Mouse (Mus musculus) adrenal gland, postnatal 14 days (tissue): Measurements from ENCODE around the gene Arfip1. TPM values are rescaled to one million over a fixed set of nuclear protein-coding genes. Genes with fewer than 3 reads are reported as not detected.
"Not testable (repeated sequence)": the region's sequence is repeated elsewhere in the genome, so short reads cannot be mapped to it uniquely, and the experiment has no call there.

Experiments
- DNase-seq: peaks from one replicate; pipeline ENCODE4 v3.0.0; 2021; ENCODE audit warnings: mixed read lengths
- total RNA-seq: library from RNA; stranded (reverse); gene quantifications from 2 replicates; pipeline ENCODE4 v1.2.3, GENCODE M21; 2021

Gene Arfip1
- total RNA-seq, 1 experiment from 2014 or later: 47.2 TPM

DNA sequence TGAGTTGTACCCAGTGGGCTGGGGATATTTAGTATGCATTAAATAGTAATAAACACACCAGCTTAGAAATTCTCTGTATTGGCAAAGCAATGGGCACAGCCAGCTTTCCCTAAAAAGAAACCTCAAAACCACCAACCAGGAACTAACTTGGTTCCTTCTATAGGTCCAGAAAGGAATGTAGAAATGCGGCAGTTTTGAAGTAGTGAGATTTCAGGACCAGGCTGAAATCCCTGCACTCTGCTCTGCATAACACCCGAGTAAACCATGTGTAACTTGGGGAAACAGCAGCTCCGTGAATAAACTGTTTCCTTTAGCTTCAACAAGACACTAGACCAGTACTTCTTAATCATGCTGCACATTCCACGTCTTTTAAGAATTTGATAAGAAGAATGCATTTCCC, 1.7 kb downstream of the Arfip1 start:
- no peak for DNase-seq

DNA sequence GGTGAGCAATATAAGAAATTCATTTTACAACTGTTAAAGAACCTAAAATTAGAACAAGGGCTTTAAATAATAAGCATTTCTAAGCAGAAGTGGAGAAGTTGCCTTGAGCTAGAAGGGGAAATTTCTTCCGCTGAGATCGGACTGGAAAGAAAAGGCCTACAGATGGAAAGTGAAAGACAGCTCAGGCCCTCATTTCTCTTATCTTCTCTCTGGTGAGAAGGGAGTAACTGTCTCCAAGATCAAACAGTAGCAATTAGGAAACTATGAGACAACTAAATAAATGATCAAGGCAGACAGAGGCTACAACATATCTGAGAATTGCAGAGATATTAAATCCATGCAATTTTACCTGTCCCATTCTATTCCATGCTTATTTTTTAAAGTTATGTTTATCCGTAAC, 11.9 kb downstream of the Arfip1 start:
- no peak for DNase-seq

DNA sequence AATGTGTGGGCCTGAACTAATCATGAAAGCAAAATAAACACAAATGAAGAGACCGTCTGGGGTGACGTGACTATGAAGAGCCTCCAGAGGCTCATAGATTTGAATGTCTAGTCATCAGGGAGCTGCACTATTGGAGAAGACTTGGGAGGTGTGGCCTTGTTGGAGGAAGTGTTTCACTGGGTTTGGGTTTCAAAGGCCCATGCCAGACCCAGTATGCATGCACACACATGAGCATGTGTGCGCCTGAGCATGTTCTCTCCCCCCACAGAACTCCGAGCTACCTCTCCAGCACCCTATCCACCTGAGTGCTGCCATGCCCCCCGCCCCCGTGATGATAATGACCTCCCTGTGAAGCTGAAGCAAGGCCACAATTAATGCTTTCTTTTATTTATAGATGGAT, 12.8 kb downstream of the Arfip1 start:
- no peak for DNase-seq

DNA sequence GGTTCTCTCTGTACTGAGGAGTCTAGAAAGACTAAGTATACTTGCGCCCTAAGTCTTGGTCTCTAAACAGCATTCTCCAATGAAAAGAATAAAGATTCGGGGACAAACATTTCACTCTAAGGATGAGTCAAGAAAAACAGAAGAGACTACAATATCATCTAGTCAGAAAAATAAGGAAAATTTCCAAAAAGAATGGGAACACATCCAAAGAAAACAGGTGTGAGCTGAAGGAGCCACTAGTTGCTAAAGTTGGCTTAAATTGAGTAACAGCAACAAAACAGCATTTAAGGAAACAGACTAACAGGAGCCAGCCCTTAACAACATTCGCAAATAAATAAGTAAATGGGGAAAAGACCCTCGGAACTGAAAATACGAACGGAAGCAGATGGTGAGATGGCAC, 13.9 kb downstream of the Arfip1 start:
- no peak for DNase-seq

DNA sequence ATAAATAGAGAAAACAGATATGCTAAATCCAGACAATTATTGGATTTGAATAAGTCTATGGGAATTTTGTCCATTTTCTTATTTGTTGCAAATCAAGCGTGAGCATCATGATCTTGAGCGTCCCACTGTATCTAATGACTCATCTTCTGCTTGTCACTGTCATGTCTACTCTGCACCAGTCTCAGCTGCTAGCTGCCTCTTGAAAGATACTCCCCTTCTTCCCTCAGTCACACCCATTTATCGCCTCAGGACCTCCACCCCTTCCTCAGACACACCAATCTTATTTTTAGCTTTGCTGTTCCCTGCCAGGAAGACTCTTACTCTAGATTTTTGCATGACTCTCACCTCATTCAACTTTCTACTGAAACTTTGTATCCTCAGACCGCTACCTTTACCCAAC, 19.0 kb downstream of the Arfip1 start:
- DNase-seq: no peak

DNA sequence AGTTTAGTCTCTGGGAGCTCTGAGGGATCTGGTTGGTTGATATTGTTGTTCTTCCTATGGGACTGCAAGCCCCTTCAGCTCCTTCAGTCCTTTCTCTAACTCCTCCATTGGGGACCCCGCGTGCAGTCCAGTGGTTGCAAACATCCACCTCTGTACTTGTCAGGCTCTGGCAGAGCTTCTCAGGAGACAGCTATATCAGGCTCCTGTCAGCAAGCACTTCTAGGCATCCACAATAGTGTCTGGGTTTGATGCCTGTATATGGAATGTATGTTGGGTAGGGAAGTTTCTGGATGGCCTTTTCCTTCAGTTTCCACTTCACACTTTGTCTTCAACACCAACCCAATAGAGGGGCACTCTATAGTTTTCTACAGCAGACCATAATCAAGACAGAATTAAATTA, 19.5 kb downstream of the Arfip1 start:
- DNase-seq: not testable (repeated sequence)

DNA sequence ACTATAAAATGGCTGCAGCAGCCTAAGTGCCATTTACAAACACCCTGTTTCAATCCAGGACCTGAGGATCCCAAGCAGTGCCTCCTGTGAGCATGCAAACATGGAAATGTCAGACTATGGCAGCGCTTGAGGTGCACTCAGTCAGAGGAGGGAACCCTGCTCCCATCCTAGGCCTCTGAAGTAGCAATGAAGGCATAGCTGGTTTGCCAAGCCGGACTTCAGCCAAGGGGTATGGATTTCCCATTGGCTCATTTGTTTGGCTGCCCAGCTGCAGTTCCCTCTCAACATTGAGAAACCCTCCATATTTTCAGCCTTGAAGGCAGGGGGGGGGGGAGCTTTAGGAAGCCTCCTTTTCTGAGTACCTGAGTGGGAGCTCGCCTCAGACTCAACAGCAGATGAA, 24.1 kb downstream of the Arfip1 start:
- DNase-seq: peak; percentile 31

DNA sequence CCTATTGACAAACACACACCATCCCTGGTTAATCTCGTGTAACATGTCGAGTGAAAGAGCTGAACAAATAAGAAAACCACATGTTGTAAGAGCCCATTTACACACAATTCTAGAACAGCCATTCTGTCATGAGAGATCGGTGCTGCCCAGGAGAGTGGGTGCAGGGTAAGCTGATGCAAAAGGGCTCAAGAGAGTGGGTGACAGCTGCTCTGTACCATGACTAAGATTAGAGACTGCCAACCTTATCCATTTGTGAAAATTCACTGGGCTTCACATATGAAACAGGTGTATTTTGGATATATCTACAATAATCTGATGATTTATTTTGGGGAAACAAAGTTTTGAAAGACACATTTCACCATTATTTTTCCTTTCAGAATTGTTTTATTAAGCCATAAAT, 26.6 kb downstream of the Arfip1 start:
- DNase-seq: no peak

DNA sequence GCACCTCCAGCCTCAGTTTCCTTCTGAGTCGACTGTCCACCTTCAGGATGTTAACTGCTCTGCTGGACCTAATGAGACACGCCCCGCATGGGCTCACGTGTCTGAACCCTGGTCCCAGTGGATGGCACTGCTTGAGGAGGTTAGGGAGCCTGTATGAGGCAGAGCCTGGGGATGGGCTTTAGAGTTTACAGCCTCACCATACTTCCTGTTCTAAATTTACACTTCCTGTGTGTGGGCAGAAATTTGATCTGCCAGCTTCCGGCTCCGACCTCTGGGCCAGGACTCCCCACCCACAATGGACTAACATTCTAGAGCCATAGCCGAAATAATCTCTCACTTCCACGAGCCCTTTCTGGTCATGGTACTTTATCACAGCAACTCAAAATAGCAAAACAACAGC, 35.2 kb downstream of the Arfip1 start:
- DNase-seq: peak; percentile 30

DNA sequence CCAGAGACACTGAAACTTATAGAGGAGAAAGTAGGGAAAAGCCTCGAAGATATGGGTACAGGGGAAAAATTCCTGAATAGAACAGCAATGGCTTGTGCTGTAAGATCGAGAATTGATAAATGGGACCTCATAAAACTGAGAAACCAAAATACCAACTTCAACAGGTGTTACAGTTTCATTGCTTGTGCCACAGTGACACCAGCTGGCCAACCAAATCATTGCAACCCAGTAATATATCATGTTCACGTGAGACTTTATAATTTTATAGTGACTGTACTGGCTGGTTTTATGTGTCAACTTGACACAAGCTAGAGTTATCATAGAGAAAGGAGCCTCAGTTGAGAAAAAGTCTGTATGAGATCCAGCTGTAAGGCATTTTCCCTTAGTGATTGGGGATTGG, 40.0 kb downstream of the Arfip1 start:
- DNase-seq: peak; percentile 70

DNA sequence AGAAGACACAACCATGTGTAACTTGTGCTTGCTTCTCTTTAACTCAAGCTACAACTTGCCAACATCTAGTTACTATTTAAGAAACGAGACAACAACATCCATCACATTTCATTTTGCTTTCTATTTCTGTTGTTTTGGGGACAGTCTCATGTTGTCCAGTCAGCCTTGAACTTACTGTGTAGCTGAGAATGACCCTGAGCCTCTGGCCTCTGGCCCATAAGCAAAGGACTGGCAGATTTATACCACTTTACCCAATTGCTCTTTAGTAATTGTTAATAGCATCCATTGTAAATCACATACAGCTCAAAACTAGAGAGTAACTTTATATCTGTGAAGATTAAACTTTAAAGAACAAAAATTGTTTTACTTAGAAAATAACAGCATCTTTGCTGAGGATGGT, 40.5 kb downstream of the Arfip1 start:
- DNase-seq: peak; percentile 58

DNA sequence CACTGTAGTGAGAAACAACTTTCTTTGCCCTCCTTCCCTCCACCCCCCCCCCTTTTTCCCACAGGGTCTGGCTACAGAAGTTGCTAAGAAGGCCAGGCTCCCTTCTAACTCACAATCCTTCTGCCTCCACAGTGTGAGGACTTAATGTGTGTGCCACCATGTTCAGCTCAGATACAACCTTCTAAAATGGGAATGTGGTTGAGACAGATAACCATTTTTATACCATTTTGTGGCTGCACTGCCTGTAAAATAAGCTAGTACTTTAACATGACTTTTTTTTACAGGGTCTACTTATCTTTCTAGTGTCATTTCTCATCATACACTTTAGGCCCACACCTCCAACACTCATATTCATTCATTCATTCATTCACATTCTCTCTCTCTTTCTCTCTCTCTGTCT, 41.8 kb downstream of the Arfip1 start:
- DNase-seq: no peak

DNA sequence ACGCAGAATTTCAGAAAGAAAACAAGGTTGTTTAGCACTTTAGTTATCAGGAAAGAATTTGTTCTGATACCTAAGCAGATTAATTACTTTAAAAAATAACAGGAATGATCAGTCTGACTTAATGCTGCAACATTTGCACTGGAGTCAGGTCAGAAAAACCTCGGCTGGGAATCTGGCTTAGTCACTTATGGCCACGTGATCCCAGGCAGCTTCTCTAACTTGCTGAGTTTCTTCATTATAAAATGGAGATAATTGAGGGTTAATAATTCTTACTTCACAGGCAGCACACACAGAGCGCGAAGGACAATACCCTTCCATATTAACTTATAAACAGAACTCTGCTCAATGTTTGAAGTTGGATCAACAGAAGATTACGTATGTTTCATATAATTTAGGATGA, 45.4 kb downstream of the Arfip1 start:
- DNase-seq: no peak

DNA sequence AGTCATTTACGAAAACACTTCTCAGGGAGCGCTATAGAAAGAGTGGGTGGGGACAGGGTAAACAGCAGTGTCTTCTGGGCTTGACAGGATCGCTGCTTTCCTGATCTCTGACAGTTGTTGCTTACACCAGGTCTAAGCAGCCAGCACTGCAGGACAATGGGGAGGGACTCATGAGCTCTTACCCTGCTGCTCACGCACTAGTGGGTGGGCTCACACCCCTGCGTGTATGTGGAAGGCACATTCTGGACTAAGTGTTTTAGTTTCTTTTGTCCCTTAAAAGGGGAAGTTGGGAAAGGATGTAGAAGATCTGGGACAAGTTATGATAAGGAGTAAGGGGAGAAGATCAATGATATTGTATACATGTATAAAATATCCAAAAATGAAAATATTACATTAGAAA, 49.2 kb downstream of the Arfip1 start:
- DNase-seq: no peak

DNA sequence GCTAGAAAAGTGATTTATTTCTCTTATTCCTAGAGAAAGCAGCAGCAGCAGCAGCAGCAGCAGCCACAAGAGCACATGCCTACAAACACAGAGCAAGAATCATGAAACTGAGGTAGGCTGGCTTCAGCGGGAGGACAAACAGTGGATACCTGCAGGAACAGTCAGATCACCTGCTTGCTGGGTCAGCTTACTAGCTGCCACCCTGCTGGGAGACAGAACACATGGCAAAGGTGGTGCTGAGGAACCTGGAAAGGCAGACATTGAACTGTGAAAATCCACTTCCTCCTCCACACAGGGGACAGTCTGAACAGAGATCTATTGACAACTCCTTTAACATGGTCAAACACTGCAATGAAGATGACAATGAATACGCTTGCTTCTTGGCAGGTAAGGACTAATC, 53.4 kb downstream of the Arfip1 start:
- no peak for DNase-seq

DNA sequence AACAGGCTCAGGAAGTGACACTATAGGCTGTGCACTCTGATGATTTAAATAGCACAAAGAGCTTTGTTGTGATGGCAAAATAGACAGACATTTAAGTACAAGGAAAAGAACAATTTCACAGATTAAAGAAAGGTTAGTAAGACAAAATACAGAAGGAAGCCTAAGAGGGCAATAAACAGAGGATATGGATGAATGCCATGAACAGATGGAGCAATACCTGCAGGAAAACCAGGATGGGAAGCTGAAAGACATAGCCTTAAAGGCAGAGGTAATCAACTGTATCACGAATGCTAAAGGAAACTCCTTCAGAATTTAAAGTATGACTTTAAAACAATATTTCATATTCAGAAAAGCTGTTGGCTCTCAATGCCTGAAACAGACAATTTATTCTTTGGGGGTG, 57.5 kb downstream of the Arfip1 start:
- DNase-seq: no peak

DNA sequence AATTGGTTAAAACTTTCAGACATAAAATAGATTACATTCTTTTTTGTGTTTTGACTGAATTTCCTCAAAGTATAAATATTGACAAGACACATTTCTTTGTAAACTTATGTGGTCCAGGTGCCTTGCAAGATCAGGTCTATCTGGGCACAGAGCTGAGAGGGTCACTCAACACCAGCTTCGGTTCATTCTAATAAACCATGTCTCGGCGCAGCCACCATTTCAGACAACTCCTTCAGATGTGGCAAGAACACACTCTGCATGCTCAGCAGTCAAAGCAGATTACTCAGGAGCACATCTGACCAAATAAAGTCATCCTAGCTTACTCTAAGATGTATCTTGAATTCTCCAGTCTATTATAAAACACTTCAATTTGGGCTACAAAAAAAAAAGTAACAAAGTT, 66.3 kb downstream of the Arfip1 start:
- DNase-seq: no peak

DNA sequence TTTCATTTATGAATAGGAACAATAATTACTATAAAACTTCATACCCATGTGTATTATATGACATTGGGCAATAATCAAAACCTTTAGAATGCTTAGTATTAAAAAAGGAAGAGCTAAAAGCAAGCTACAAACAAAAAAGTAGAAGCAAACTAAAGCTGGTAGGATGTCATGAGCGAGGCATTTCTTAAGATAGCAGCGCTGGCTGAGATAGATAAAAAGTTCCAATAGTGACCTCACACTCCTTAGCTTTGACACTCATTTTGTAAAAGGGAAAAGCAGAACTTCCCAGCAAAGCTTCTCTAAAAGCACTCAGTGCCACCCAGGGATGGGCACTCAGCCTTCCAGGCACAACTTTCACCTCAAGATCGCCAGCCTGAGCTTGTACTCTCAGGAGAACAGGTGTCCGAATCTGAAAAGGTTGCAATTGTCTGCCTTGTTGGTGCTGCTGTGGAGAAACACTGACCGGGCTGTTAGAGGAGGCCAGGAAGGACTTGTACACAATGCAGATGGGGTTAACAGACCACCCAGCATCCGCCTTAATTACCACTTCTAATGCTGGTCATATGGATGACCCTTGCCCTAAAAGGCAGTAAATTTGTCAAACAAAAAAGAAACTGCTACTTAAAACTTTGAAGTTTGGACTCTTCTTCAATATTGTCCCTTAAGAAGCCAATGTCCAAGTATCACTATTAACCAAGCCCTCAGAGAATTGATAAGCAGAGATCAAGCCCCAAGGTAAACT, 69.5 kb downstream of the Arfip1 start:
- DNase-seq: no peak

DNA sequence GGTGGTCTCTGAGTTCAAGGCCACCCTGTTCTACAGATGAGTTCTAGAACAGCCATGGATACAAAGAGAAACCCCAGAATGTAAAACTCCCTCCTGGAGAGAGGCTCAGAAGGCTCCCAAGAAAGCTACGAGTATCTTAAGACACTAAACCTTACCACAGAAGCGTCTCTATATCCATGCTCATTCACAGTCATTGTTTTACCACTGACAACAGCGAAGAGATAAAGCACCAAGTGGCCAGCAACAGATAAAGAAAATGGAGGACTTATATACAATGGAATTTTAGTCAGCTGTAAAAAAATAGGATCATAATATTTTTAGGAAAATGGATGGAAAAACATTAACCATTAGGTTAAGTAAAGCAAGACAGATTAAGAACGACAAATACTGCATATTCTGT, 77.2 kb downstream of the Arfip1 start:
- DNase-seq: no peak

DNA sequence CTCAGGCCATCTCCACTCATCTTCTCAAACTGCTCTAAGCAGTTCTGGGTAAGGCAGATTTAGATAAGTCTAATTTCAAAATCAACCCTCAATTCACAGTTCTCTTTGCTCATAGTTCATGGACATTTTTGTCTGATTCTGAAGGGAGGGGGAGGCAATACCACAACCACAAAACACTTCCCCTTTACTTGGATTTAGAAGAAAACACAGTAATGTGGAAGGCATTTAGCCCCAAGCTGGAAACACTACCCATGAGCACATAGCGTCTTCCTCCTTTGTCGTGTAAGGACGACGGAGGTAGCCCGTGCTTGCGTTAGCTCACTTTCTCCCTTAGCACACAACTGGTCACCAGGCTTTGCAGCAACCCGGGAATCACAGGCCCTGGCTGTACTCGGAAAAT, 78.1 kb downstream of the Arfip1 start:
- DNase-seq: no peak

DNA sequence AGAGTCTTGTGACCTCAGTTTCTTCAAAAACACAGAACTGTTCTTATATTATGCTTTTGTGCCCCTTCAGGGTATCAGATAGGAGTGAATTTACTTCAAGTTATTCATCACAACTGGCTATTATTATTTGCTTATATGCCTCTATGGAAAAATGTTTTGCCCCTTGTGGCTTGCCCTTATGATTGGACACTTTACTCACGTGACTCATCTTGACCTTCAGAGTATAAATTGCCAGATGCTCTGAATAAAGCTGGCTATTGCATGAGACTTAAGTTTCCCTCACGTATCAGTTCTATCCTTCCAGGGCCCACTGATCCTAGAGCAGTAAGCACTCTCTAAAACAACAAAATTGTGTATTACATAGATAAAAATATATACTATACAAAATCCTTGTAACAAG, 80.3 kb downstream of the Arfip1 start:
- no peak for DNase-seq

DNA sequence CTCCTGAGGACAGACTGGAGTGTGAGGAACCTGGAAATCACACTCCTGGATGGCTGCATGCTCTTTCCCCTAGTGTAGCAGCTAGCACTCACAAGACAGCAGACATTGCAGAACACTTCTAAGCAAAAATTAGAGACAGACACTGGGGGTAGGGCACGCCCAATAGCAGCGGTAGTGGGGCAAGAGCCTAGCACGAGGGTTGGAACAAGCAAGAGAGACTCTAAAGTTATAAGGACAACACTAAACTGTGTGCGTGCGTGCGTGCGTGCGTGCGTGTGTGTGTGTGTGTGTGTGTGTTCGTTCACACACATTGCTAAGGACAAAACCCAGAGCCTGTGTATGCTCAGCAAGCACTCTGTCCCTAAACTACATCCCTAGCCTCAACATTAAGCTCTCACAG, 81.9 kb downstream of the Arfip1 start:
- no peak for DNase-seq

DNA sequence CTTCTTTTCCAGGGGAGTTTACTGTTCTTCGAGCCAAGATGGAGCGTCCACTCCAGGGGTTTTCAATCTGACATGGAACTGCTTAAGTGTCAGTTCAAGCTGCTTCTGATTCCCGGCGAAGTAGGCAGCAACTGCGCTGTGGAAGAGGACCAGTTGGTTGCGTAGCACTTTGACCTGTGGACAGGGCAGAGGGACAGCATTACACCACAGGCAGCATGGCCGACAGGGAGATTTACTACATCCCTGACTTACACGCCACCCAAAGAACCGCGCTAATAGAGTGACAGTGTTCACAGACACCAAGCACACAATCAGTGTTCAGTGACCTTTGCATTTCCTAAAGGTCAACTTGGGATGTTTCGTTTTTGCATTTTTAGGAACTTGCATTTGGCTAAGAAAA, 84.7 kb downstream of the Arfip1 start:
- DNase-seq: no peak

DNA sequence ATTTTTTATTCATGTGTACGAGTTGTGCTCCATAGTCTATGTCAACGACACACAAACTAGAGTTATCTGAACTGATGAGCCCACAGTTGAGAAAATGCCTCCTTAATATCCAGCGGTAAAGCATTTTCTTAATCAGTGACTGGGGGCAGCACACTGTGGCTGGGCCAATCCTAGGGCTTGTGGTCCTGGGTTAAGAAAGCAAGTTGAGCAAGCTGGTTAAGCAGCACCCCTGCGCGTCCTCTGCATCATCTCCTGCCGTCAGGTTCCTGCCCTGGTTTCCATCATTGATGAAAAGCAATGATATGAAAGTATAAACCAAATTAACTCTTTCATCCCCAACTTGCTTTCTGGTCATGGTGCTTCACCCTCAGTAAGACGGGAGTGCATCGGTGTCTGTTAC, 89.8 kb downstream of the Arfip1 start:
- DNase-seq: no peak

DNA sequence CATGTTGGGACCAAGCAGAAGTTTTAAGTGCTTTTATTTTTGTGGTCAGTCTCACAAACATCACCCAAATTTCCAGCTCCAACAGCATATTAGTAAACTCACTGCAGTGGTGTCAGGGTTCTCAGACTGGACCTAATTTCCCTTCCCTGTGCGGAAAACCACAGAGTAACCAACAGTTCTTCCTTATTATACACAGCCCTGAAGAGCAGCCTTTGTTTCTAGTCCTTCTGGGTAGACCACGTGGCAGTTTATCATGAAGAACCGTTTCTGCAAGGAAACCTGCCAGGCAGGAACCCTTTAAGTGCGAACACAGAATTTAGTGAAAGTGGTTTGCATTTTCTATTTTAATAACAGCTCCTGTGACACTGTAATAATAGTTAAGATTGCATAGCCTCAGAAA, 90.3 kb downstream of the Arfip1 start:
- no peak for DNase-seq
